Mouse (Mus musculus) layer of hippocampus, postnatal 14 days (tissue): ENCODE data around the gene Hsd3b4. TPM values are rescaled to one million over a fixed set of nuclear protein-coding genes. Genes with fewer than 3 reads are reported as not detected.
"Not testable (repeated sequence)": the region's sequence is repeated elsewhere in the genome, so short reads cannot be mapped to it uniquely, and the experiment has no call there.

ENCODE experiments used
- DNase-seq, 2 experiments: peaks; one replicate each; pipeline ENCODE4 v3.0.0; 2021 to 2022; ENCODE audit warnings: low spot score in 2 of 2, mixed read lengths in 1 of 2
- long read RNA-seq, 2 experiments: library from polyadenylated mRNA; stranded (forward); transcript quantifications; one replicate each; pipeline ENCODE4 v2.0.0; 2021
- total RNA-seq, 2 experiments: library from RNA; stranded (reverse); gene quantifications; 2 replicates each; pipeline ENCODE4 v1.2.3; 2021

Hsd3b4 gene
- not detected for total RNA-seq
- long read RNA-seq, experiment 1: 0 reads
- long read RNA-seq, experiment 2: 0 reads

DNA sequence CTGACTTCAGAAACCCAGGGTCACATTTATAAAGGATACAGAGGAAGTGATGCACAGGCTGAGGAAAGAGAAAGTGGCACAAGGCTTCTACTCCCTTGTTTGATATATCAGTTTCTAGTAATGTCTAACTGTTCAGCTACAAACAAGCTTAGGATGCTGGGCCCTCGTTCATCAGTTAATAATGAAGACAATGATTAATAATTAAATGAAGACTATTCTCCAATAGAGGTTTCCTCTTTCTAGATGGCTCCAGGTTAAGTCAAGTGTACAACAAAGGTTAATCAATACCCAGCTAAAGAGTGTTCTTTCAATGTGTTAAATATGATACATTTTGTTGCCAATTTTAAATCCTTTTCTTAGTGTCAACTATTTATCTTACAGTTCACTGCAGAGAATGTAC is at the start of gene Hsd3b4:
TSS of gene Hsd3b4 (minus strand) at position 101 of the 400 bp plus-strand sequence.
- DNase-seq: not testable (repeated sequence)

DNA sequence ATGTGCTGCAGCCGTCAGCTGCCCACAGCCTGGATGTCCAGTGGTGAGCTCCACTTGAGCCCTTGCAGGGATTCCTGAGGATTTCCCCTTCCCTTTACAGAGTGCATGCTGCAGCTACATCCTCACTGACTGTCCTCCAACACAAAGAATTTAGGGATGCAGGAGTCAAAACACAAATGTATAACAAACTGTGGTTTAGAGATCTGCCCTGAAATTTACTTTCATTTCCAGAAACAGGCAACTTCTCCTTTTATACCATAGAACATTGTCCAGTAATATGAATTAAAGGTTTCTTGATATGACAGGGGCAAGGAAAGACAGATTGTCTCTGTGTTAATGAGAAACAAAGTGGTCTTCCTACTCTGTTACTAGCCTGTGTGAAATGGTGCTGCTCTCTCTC is 40.5 kb upstream of the Hsd3b4 start:
- DNase-seq: not testable (repeated sequence)

DNA sequence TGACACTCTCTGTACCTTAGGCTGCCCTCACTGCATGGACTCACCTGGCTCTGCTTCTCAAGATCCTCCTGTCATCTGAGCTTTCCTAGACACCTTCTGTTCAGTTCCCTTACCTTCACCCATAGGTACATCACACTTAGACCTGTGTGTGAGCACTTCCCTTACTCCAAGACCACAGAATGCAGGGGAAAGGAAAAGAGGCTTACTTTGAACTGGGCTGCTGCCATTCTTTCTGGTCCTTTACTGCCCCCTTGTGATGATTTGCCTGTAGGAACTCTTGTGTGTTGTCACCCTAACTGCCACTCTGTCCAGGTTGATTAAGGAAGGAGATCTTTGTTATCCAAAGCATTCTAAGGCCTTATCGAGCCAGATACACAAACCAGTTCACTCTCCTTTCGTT is 39.9 kb upstream of the Hsd3b4 start:
- DNase-seq: not testable (repeated sequence)

DNA sequence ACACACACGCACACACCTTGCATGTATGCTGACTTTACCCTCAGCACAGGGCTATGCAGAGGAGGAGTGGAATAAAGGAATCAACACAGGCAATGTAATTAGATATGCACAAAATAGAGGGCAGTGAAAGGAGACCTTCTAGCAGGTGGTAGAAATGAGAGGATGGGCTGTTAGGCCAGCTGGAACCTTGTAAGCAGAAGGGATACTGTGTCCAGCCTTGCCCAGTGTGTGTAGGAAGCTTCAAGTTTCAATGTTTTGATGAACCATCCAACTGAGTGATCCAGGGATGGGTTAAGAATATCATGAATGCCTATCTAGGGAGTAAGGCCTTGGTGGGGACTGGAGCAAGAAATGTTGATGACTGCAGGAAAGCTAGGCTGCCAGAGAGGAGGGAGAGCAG is 38.2 kb upstream of the Hsd3b4 start:
- DNase-seq: not testable (repeated sequence)

DNA sequence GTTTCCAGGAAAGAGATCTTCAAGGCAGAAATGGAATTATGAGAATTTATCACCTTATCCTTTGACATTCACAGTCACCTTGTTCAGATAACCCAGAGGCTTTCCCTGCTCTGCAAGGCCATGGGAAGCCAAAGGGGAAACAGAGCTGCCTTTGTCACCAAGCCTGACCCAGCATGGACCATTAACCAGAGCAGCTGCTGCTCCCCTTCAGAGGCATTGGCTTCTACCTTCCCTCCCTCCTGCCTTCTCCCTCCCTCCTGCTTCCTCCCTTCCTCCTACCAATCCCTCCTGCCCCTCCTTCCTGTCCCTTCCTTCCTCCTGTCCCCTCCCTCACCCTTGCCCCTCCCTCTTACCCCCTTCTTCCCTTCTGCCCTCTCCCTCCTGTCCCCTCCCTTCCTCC is 37.3 kb upstream of the Hsd3b4 start:
- DNase-seq: not testable (repeated sequence)

DNA sequence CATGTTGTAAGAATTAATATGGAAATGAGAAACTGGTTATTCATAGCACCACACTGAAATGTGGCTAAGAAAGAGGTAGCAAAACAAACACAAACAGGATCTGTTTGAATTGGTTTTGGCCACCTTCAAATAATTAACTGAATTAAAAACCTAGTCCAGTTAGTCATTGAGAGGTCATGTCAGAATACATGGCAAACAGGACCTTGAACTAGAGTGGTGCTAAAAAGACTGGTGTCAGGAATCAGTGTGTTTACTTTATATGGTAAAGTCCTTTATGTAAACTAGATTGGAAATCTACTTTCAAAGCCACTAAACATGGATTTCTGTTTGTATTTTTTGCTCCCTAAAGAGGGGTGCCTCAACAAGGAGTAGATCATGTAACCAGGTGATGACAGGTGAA is 14.7 kb upstream of the Hsd3b4 start:
- DNase-seq: not testable (repeated sequence)

DNA sequence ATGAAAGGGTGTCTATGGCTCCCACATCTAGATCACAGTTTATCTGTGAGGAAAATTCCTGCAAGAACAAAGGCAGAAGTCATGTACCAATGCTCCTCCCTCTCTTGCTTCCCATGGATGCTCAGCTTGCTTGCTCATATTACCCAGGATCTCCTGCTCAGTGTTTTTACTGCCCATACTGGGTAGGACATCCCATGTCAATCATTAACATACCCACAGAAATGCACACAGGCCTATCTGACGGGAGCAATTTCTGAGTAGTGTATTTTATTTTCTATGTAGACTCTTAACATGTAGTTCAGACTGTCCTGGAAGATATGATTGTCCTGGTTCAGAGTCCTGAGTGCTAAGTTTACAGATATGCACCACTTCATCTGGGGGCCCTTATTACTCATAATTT is 14.2 kb upstream of the Hsd3b4 start:
- DNase-seq: not testable (repeated sequence)

DNA sequence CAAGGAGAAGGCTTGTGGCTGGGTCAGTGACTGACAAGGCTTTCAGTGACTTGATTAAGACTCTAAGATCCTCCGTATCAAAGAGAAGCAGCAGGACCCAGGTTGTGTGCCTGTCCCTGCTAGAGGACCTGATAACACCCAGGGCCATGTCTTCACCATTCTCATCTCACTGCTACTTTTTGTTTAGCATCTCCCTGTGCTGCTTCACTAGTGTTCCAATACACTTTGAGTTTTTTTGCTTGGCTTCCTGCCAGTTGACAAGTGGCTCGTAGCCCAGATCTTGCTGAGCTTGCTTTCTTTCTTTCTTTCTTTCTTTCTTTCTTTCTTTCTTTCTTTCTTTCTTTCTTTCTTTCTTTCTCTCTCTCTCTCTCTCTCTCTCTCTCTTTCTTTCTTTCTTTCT is 12.5 kb upstream of the Hsd3b4 start:
- not testable (repeated sequence) for DNase-seq

DNA sequence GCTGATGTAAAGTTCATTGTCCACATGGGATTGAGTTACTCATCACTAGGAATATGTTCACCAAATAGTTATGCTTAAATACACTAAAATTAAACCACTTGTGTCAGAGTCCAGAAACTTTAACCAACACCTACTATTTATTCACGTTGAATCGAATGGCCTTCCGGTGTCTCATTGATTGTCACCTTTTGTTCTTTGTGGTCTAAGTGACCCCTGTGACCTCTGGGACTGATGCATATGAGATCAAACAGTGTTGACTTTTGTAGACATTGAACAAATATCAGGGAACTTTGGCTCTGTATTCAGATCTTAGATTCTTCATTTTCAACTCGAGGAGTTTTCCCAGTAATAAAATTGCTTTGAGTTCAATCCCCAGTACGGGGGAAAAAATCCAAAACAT is 3.1 kb downstream of the Hsd3b4 start:
- not testable (repeated sequence) for DNase-seq

DNA sequence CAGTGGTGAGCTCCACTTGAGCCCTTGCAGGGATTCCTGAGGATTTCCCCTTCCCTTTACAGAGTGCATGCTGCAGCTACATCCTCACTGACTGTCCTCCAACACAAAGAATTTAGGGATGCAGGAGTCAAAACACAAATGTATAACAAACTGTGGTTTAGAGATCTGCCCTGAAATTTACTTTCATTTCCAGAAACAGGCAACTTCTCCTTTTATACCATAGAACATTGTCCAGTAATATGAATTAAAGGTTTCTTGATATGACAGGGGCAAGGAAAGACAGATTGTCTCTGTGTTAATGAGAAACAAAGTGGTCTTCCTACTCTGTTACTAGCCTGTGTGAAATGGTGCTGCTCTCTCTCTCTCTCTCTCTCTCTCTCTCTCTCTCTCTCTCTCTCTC is 12.9 kb downstream of the Hsd3b4 start:
- not testable (repeated sequence) for DNase-seq

DNA sequence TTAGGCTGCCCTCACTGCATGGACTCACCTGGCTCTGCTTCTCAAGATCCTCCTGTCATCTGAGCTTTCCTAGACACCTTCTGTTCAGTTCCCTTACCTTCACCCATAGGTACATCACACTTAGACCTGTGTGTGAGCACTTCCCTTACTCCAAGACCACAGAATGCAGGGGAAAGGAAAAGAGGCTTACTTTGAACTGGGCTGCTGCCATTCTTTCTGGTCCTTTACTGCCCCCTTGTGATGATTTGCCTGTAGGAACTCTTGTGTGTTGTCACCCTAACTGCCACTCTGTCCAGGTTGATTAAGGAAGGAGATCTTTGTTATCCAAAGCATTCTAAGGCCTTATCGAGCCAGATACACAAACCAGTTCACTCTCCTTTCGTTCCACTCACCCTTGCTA is 13.6 kb downstream of the Hsd3b4 start:
- not testable (repeated sequence) for DNase-seq

DNA sequence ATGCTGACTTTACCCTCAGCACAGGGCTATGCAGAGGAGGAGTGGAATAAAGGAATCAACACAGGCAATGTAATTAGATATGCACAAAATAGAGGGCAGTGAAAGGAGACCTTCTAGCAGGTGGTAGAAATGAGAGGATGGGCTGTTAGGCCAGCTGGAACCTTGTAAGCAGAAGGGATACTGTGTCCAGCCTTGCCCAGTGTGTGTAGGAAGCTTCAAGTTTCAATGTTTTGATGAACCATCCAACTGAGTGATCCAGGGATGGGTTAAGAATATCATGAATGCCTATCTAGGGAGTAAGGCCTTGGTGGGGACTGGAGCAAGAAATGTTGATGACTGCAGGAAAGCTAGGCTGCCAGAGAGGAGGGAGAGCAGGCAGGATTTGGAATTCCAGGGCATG is 15.3 kb downstream of the Hsd3b4 start:
- DNase-seq: not testable (repeated sequence)

DNA sequence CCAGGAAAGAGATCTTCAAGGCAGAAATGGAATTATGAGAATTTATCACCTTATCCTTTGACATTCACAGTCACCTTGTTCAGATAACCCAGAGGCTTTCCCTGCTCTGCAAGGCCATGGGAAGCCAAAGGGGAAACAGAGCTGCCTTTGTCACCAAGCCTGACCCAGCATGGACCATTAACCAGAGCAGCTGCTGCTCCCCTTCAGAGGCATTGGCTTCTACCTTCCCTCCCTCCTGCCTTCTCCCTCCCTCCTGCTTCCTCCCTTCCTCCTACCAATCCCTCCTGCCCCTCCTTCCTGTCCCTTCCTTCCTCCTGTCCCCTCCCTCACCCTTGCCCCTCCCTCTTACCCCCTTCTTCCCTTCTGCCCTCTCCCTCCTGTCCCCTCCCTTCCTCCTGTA is 16.1 kb downstream of the Hsd3b4 start:
- DNase-seq: not testable (repeated sequence)

DNA sequence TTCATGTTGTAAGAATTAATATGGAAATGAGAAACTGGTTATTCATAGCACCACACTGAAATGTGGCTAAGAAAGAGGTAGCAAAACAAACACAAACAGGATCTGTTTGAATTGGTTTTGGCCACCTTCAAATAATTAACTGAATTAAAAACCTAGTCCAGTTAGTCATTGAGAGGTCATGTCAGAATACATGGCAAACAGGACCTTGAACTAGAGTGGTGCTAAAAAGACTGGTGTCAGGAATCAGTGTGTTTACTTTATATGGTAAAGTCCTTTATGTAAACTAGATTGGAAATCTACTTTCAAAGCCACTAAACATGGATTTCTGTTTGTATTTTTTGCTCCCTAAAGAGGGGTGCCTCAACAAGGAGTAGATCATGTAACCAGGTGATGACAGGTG is 38.8 kb downstream of the Hsd3b4 start:
- not testable (repeated sequence) for DNase-seq

DNA sequence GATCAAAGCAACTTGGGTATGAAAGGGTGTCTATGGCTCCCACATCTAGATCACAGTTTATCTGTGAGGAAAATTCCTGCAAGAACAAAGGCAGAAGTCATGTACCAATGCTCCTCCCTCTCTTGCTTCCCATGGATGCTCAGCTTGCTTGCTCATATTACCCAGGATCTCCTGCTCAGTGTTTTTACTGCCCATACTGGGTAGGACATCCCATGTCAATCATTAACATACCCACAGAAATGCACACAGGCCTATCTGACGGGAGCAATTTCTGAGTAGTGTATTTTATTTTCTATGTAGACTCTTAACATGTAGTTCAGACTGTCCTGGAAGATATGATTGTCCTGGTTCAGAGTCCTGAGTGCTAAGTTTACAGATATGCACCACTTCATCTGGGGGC is 39.3 kb downstream of the Hsd3b4 start:
- not testable (repeated sequence) for DNase-seq

DNA sequence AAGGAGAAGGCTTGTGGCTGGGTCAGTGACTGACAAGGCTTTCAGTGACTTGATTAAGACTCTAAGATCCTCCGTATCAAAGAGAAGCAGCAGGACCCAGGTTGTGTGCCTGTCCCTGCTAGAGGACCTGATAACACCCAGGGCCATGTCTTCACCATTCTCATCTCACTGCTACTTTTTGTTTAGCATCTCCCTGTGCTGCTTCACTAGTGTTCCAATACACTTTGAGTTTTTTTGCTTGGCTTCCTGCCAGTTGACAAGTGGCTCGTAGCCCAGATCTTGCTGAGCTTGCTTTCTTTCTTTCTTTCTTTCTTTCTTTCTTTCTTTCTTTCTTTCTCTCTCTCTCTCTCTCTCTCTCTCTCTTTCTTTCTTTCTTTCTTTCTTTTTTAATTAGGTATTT is 41.0 kb downstream of the Hsd3b4 start:
- not testable (repeated sequence) for DNase-seq

DNA sequence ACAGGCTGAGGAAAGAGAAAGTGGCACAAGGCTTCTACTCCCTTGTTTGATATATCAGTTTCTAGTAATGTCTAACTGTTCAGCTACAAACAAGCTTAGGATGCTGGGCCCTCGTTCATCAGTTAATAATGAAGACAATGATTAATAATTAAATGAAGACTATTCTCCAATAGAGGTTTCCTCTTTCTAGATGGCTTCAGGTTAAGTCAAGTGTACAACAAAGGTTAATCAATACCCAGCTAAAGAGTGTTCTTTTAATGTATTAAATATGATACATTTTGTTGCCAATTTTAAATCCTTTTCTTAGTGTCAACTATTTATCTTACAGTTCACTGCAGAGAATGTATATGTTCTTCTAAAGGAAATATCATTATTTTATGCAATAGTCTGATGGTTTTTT is 53.3 kb downstream of the Hsd3b4 start, which contains the start of gene Gm4450:
TSS of gene Gm4450 (minus strand) at position 101 of the 400 bp plus-strand sequence.
- DNase-seq: not testable (repeated sequence)

DNA sequence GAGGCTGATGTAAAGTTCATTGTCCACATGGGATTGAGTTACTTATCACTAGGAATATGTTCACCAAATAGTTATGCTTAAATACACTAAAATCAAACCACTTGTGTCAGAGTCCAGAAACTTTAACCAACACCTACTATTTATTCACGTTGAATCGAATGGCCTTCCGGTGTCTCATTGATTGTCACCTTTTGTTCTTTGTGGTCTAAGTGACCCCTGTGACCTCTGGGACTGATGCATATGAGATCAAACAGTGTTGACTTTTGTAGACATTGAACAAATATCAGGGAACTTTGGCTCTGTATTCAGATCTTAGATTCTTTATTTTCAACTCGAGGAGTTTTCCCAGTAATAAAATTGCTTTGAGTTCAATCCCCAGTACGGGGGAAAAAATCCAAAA is 56.5 kb downstream of the Hsd3b4 start:
- not testable (repeated sequence) for DNase-seq

Other genes with a start within 250 kb of the Hsd3b4 start
- gene Hmgcs2, start 230.1 kb downstream of the Hsd3b4 start, total RNA-seq: 10 to 100 TPM; 10.4 to 13.7 TPM
- gene Phgdh, start 170.5 kb downstream of the Hsd3b4 start, total RNA-seq: 10 to 100 TPM; 62.8 to 72.3 TPM
- 10 to 100 TPM; 25.7 to 26.9 TPM for gene Zfp697, start 128.1 kb downstream of the Hsd3b4 start, total RNA-seq
- gene Gm4450, start 53.4 kb downstream of the Hsd3b4 start, total RNA-seq: not detected
- gene Gm10681, start 78.3 kb upstream of the Hsd3b4 start, total RNA-seq: not detected
- gene Hsd3b5, start 119.7 kb upstream of the Hsd3b4 start, total RNA-seq: not detected
- under 1 TPM in 1 of 2 experiments, not detected in 1; 0.09 TPM for gene Hsd3b2, start 214.0 kb upstream of the Hsd3b4 start, total RNA-seq